Mouse (Mus musculus) liver, embryonic 14.5 days (tissue): ENCODE data around the gene Zfp90.

Source experiments
- CTCF ChIP-seq: IDR thresholded peaks from 2 replicates; pipeline ENCODE4 v1.5.1; 2016; ENCODE audit warnings: antibody characterized with exemption, low read depth, control low read depth
- EP300 ChIP-seq: IDR thresholded peaks from 2 replicates; pipeline ENCODE4 v1.6.1; 2016; ENCODE audit warnings: antibody characterized with exemption, low read depth

- TF ChIP-seq CTCF (no peak), EP300 (no peak)
Measured at GRCm38 (mm10) chr8:106437781-106438180, 22.7 kb downstream of the Zfp90 start.
